Mouse (Mus musculus) stomach, embryonic 14.5 days (tissue): Measurements from ENCODE around the gene Tsc22d2. TPM values are rescaled to one million over a fixed set of nuclear protein-coding genes. Genes with fewer than 3 reads are reported as not detected.

Source experiments
- ATAC-seq: fragments of 200-750 bp; cut with Nextera tagmentation; 2 replicates; pipeline ENCODE4 v1.8.0; 2017; ENCODE audit warnings: low read depth, moderate TSS enrichment; ENCODE audit not compliant: insufficient number of reproducible peaks, insufficient read depth, low FRiP score
- H3K27ac ChIP-seq: fragments of 300-500 bp; sonication (generic); 2 replicates; pipeline ENCODE4 v1.5.1; 2014; ENCODE audit warnings: mild to moderate bottlenecking, low read length, moderate library complexity, mixed read lengths
- H3K27me3 ChIP-seq: fragments of 300-500 bp; sonication (generic); 2 replicates; pipeline ENCODE4 v1.6.1; 2014; ENCODE audit warnings: low read length, control low read depth, mixed read lengths; ENCODE audit not compliant: control insufficient read depth, insufficient read depth
- H3K36me3 ChIP-seq: fragments of 300-500 bp; sonication (generic); 2 replicates; pipeline ENCODE4 v1.6.1; 2014; ENCODE audit warnings: mild to moderate bottlenecking, control low read depth, low read length, moderate library complexity, mixed read lengths; ENCODE audit not compliant: control insufficient read depth, insufficient read depth
- H3K4me1 ChIP-seq: fragments of 300-500 bp; sonication (generic); 2 replicates; pipeline ENCODE4 v1.6.1; 2014; ENCODE audit warnings: low read length, control low read depth, mixed read lengths; ENCODE audit not compliant: control insufficient read depth, insufficient read depth
- H3K4me2 ChIP-seq: fragments of 300-500 bp; sonication (generic); replicated peaks from 2 replicates; pipeline ENCODE4 v1.6.1; 2014; ENCODE audit warnings: low read depth, low read length, control low read depth
- H3K4me3 ChIP-seq: fragments of 300-500 bp; sonication (generic); 2 replicates; pipeline ENCODE4 v1.5.1; 2014; ENCODE audit warnings: low read depth, low read length, control low read depth
- H3K9ac ChIP-seq: fragments of 300-500 bp; sonication (generic); replicated peaks from 2 replicates; pipeline ENCODE4 v1.6.1; 2014; ENCODE audit warnings: low read depth, mild to moderate bottlenecking, control low read depth, low read length, moderate library complexity, mixed read lengths
- H3K9me3 ChIP-seq: fragments of 300-500 bp; sonication (generic); 2 replicates; pipeline ENCODE4 v1.6.1; 2016; ENCODE audit warnings: low read depth, low read length, control low read depth; ENCODE audit not compliant: control insufficient read depth
- WGBS: fragments of 180-500 bp; shearing (Covaris S2); extraction: QIAGEN DNeasy Blood & Tissue Kit; methylation state at CpG from one replicate; pipeline ENCODE4 v1.1.7; 2014; 5-methylcytosine and 5-hydroxymethylcytosine counted together
- polyA plus RNA-seq: library from polyadenylated mRNA; unstranded; fragments of >200 nt; fragmentation: Nextera tagmentation; extraction: Ambion mirVana; gene quantifications from 2 replicates; pipeline ENCODE4 v1.2.1, GENCODE M21; 2014

The Tsc22d2 gene
- polyA plus RNA-seq, 1 experiment from 2014 or later = 15.0 TPM

GRCm38 (mm10) chr3:58382676-58383075 lies 31.8 kb upstream of the Tsc22d2 start:
- H3K9ac ChIP-seq = no peak overlapping the region
- H3K4me1 ChIP-seq = peaks cover under 1% of the 10 kb centered on the region; the same call in 1 of the 2 replicates
- ATAC-seq = no peak
- H3K27ac ChIP-seq = no peak overlapping the region
- no peaks in the 10 kb centered on the region for H3K9me3 ChIP-seq
- no peaks in the 10 kb centered on the region for H3K36me3 ChIP-seq
- no peak overlapping the region for H3K4me3 ChIP-seq
- H3K4me2 ChIP-seq = no peak overlapping the region
- no peaks in the 10 kb centered on the region for H3K27me3 ChIP-seq
- WGBS = 92% methylated on average over 1 of the region's 1 CpGs

DNA sequence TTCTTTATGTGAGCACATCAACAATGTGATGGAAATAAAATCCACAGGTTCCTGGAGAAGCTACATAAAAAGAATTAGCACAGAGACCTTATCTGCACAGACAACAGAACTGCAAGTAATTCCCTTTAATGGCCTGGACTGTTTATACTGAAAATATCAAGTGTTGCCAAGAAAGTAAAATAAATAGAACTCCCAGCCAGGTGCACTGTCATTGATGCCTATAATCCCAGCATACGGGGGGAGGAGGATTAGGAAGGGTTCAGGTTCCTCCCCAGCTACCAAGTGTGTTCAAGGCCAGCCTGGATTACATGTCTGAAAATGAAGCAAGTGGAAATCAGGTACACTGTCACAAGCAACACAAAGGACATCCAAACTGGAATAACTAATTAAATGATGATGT lies 29.5 kb upstream of the Tsc22d2 start:
- no peaks in the 10 kb centered on the region for H3K4me1 ChIP-seq
- H3K9ac ChIP-seq = no peak overlapping the region
- no peak for ATAC-seq
- no peak overlapping the region for H3K4me2 ChIP-seq
- no peaks in the 10 kb centered on the region for H3K27me3 ChIP-seq
- H3K9me3 ChIP-seq = no peaks in the 10 kb centered on the region
- WGBS = 29% methylated on average over 1 of the region's 1 CpGs
- H3K36me3 ChIP-seq = no peaks in the 10 kb centered on the region
- no peak overlapping the region for H3K4me3 ChIP-seq
- H3K27ac ChIP-seq = no peak overlapping the region

DNA sequence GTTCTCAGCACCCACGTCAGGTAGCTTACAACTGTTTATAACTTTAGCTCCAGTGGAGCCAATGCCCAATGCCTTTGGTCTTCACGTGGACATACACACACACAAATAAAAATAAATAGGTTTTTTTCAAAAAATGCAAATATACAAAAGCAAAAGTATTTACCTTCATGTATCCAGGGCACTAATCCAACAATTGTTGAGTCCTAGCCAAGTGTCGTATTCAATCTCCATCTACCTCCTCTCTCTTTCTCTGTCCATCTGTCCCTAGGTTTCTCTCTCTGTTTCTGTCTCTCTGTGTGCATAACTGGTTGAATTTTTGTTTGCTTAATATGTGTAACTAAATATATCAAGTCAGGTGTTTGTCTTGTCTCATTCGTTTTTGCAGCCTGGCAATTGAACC lies 25.8 kb upstream of the Tsc22d2 start:
- Histone ChIP-seq H3K4me2 (no peak overlapping the region), H3K9ac (no peak overlapping the region), H3K27me3 (no peaks in the 10 kb centered on the region), H3K27ac (no peak overlapping the region), H3K36me3 (no peaks in the 10 kb centered on the region), H3K4me1 (no peaks in the 10 kb centered on the region), H3K9me3 (no peaks in the 10 kb centered on the region), H3K4me3 (no peak overlapping the region)
- no peak for ATAC-seq
- WGBS = 80% methylated on average over 4 of the region's 4 CpGs

GRCm38 (mm10) chr3:58398541-58398940 lies 16.0 kb upstream of the Tsc22d2 start:
- WGBS = 73% methylated on average over 5 of the region's 5 CpGs
- no peaks in the 10 kb centered on the region for H3K27me3 ChIP-seq

GRCm38 (mm10) chr3:58399931-58400330 lies 14.6 kb upstream of the Tsc22d2 start:
- Histone ChIP-seq H3K9me3 (no peaks in the 10 kb centered on the region), H3K4me2 (no peak overlapping the region), H3K4me1 (no peaks in the 10 kb centered on the region), H3K4me3 (no peak overlapping the region), H3K36me3 (no peaks in the 10 kb centered on the region), H3K27ac (no peak overlapping the region), H3K9ac (no peak overlapping the region), H3K27me3 (no peaks in the 10 kb centered on the region)
- no peak for ATAC-seq
- 55% methylated on average over 3 of the region's 3 CpGs for WGBS

More at GRCm38 (mm10) chr3:58398541-58398940, 16.0 kb upstream of the Tsc22d2 start:
- H3K4me1 ChIP-seq = no peaks in the 10 kb centered on the region
- H3K4me2 ChIP-seq = no peak overlapping the region
- H3K27ac ChIP-seq = no peak overlapping the region
- H3K4me3 ChIP-seq = no peak overlapping the region
- no peak overlapping the region for H3K9ac ChIP-seq
- no peaks in the 10 kb centered on the region for H3K36me3 ChIP-seq
- no peak for ATAC-seq
- H3K9me3 ChIP-seq = no peaks in the 10 kb centered on the region

GRCm38 (mm10) chr3:58411669-58412068 lies 2.8 kb upstream of the Tsc22d2 start:
- H3K36me3 ChIP-seq = no peaks in the 10 kb centered on the region
- H3K9ac ChIP-seq = no peak overlapping the region
- no peak overlapping the region for H3K4me2 ChIP-seq

GRCm38 (mm10) chr3:58413671-58414070 lies 844 bp upstream of the Tsc22d2 start:
- no peaks in the 10 kb centered on the region for H3K27me3 ChIP-seq
- H3K4me3 ChIP-seq = peak overlapping the region; percentile 94; the same call in 1 of the 2 replicates
- H3K27ac ChIP-seq = peak overlapping the region; percentile 100; the same call in 1 of the 2 replicates
- 44% methylated on average over 5 of the region's 5 CpGs for WGBS
- peak overlapping the region; percentile 42 for H3K4me2 ChIP-seq
- H3K9ac ChIP-seq = no peak overlapping the region
- no peak for ATAC-seq
- no peaks in the 10 kb centered on the region for H3K36me3 ChIP-seq
- no peaks in the 10 kb centered on the region for H3K9me3 ChIP-seq
- H3K4me1 ChIP-seq = no peaks in the 10 kb centered on the region

More at GRCm38 (mm10) chr3:58411669-58412068, 2.8 kb upstream of the Tsc22d2 start:
- Histone ChIP-seq H3K4me3 (no peak overlapping the region), H3K27me3 (no peaks in the 10 kb centered on the region), H3K4me1 (no peaks in the 10 kb centered on the region), H3K27ac (no peak overlapping the region), H3K9me3 (no peaks in the 10 kb centered on the region)
- no peak for ATAC-seq

GRCm38 (mm10) chr3:58414986-58415883 lies 720 bp downstream of the Tsc22d2 start:
- Histone ChIP-seq H3K4me3 (peak overlapping the region; percentile 94), H3K36me3 (no peaks in the 10 kb centered on the region), H3K9ac (peak overlapping the region; percentile 97), H3K27me3 (no peaks in the 10 kb centered on the region), H3K27ac (peak overlapping the region; percentile 100), H3K4me2 (peak overlapping the region; percentile 93), H3K4me1 (no peaks in the 10 kb centered on the region), H3K9me3 (no peaks in the 10 kb centered on the region)
- WGBS = under 1% methylated on average over 105 of the region's 113 CpGs
- peak; percentile 71 for ATAC-seq
